Mouse (Mus musculus): ENCODE results near the gene Olfr120.
"Not testable (repeated sequence)": the region's sequence is repeated elsewhere in the genome, so short reads cannot be mapped to it uniquely, and the experiment has no call there.

Olfr120 gene

DNA sequence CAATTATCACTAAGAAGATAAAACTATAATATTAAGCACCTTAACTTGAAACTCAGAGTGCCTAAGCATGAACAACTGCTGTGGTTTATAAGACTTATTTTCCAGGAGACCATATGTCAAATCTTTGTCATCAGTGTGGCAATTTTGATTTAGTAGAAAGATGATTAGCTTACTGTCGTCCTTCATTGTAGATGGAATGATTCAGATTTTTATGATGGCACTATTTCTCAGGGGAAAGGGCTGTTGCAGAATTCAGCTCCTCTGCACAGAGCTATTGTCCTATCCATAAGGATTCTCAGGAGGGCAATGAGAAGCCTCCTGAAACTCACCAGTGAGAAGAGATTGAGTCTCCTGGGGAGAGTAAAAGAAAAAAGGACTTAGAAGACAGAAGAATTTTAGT is at the start of gene Olfr120:
TSS of gene Olfr120 (plus strand) at position 301 of the 400 bp plus-strand sequence.
- no peak for DNase-seq (ENCODE audit: extremely low read depth, low read depth, low spot score)

DNA sequence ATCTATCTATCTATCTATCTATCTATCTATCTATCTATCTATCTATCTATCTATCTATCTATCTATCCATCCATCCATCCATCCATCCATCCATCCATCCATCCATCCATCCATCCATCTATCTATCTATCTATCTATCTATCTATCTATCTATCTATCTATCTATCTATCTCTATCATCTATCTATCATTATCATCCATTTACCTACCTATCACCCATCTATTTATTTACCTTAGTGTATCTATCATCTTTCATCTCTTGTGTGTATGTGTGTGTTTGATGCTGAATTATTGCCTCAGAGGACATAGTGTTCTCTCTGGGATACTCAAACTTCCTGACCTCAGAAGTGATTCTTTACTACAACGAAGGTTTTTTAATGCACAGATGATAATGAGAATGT is 25.3 kb upstream of the Olfr120 start, which contains the start of gene Olfr119:
TSS of gene Olfr119 (plus strand) at position 301 of the 400 bp plus-strand sequence.
- DNase-seq (ENCODE audit: extremely low read depth, low read depth, low spot score), result not testable (repeated sequence)

DNA sequence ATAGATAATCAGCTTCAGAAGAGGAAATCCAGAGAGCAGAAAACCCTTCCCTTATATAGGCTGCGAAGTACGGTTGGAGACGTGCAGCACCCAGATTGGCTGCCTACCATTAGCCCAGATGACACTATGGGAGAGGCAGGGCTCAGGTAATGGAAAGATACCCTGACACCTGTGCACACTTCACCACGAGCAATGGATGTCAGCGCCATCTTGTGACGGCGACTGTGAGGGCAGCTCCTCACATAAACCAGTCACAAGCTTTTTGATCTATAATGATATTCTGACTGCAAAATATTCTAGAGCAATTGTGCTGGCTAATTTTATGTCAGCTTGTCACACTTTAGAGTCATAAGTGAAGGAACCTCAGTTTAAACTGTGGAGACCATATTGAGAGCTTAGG is 16.5 kb downstream of the Olfr120 start:
- DNase-seq (ENCODE audit: extremely low read depth, low read depth, low spot score), result no peak

DNA sequence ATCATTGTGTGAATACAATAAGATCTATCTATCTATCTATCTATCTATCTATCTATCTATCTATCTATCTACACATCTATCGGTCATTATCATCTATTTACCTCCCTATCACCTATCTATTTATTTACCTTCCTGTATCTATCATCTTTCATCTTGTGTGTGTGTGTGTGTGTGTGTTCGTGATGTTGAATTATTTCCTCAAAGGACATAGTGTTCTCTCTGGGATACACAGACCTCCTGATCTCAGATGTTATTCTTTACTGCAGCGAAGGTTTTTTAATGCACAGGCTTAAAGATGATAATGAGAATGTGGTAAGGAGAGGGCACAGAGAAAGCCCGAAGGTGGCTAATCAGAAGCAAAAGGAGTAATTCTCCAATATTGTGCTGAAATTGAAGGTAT is 46.7 kb downstream of the Olfr120 start, which contains the start of gene Olfr122:
TSS of gene Olfr122 (plus strand) at position 301 of the 400 bp plus-strand sequence.
- no peak for DNase-seq (ENCODE audit: extremely low read depth, low read depth, low spot score)
